Mouse (Mus musculus): ENCODE results near the gene Lamb3. TPM values are rescaled to one million over a fixed set of nuclear protein-coding genes. Genes with fewer than 3 reads are reported as not detected.

Gene Lamb3
- total RNA-seq, 2 experiments from 2014 or later, result 2.1 to 3.2 TPM

- DNase-seq, result no peak
Observed at GRCm38 (mm10) chr1:193279492-193279891, 72.0 kb downstream of the Lamb3 start.

GRCm38 (mm10) chr1:193281344-193281743 is 73.8 kb downstream of the Lamb3 start:
- no peak for DNase-seq

- no peak for DNase-seq
Observed at GRCm38 (mm10) chr1:193284228-193284779, 76.8 kb downstream of the Lamb3 start.

- DNase-seq, result peak; percentile 34
Observed at GRCm38 (mm10) chr1:193285766-193286325, 78.3 kb downstream of the Lamb3 start.

- DNase-seq, result no peak
Observed at GRCm38 (mm10) chr1:193287578-193287977, 80.1 kb downstream of the Lamb3 start.

- DNase-seq, result no peak
Observed at GRCm38 (mm10) chr1:193289076-193289475, 81.6 kb downstream of the Lamb3 start.

- no peak for DNase-seq
Observed at GRCm38 (mm10) chr1:193289914-193290313, 82.4 kb downstream of the Lamb3 start.

GRCm38 (mm10) chr1:193290686-193291085 is 83.2 kb downstream of the Lamb3 start:
- DNase-seq, result no peak

GRCm38 (mm10) chr1:193293039-193293438 is 85.5 kb downstream of the Lamb3 start:
- peak; percentile 15 for DNase-seq

GRCm38 (mm10) chr1:193293926-193294325 is 86.4 kb downstream of the Lamb3 start:
- peak; percentile 56 for DNase-seq

GRCm38 (mm10) chr1:193295920-193296319 is 88.4 kb downstream of the Lamb3 start:
- DNase-seq, result no peak

GRCm38 (mm10) chr1:193298141-193298765 is 90.8 kb downstream of the Lamb3 start:
- DNase-seq, result no peak

GRCm38 (mm10) chr1:193299995-193300394 is 92.5 kb downstream of the Lamb3 start:
- DNase-seq, result no peak

- no peak for DNase-seq
Observed at GRCm38 (mm10) chr1:193301216-193302092, 94.0 kb downstream of the Lamb3 start.

GRCm38 (mm10) chr1:193302093-193302405 is 94.5 kb downstream of the Lamb3 start:
- no peak for DNase-seq

- DNase-seq, result no peak
Observed at GRCm38 (mm10) chr1:193303096-193303495, 95.6 kb downstream of the Lamb3 start.

- DNase-seq, result no peak
Observed at GRCm38 (mm10) chr1:193305386-193305785, 97.9 kb downstream of the Lamb3 start.

GRCm38 (mm10) chr1:193306832-193307231 is 99.3 kb downstream of the Lamb3 start:
- no peak for DNase-seq

GRCm38 (mm10) chr1:193309785-193310518 is 102.5 kb downstream of the Lamb3 start:
- no peak for DNase-seq

GRCm38 (mm10) chr1:193310519-193311085 is 103.1 kb downstream of the Lamb3 start:
- peak; percentile 49 for DNase-seq

GRCm38 (mm10) chr1:193311596-193311995 is 104.1 kb downstream of the Lamb3 start:
- DNase-seq, result peak; percentile 61
